Mouse (Mus musculus) hematopoietic stem cell, adult 5-6 weeks (primary cell): ENCODE measurements around the gene Pmvk. TPM values are rescaled to one million over a fixed set of nuclear protein-coding genes. Genes with fewer than 3 reads are reported as not detected.

Experiments
- ATAC-seq, 2 experiments: fragments of 125-278 bp in 1 of 2; replicated peaks in 1 of 2; 2 replicates each; pipeline ENCODE4 v1.8.0; 2016 to 2017; ENCODE audit warnings: inconsistent platforms in 2 of 2, mild to moderate bottlenecking in 2 of 2, moderate number of reproducible peaks in 2 of 2, low read depth in 1 of 2, moderate TSS enrichment in 1 of 2; ENCODE audit not compliant: low FRiP score in 2 of 2, poor library complexity in 2 of 2, severe bottlenecking in 2 of 2, insufficient read depth in 1 of 2, low TSS enrichment in 1 of 2
- total RNA-seq: library from RNA; stranded (forward); fragments of 172-1452, 232-1000 nt; gene quantifications from 2 replicates; pipeline ENCODE4 v1.2.3, GENCODE M21; 2017

Gene Pmvk
- total RNA-seq, 1 experiment from 2014 or later: 21.4 TPM

- ATAC-seq: no peak
Observed at GRCm38 (mm10) chr3:89496366-89496765, 42.0 kb downstream of the Pmvk start.

DNA sequence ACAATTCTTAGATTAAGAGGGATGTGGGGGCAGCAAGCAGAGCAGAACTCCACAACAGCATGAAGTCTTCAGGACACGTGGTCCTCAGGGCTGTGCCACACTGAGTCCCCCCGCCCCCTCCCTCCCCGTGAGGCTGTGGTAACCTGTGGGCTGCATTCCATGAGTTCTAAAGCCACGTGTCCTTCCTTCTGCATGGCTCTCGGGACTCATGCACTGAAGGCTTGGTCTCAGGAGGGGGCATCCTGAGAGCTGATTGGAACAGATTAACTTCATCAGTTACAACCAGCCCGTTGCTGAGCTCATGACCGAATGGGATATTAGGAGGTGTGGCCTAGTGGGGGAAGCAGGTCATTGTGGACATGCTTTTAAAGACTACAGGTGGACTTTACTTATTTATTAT, 45.4 kb downstream of the Pmvk start:
- ATAC-seq: no peak

GRCm38 (mm10) chr3:89501486-89501885, 47.1 kb downstream of the Pmvk start:
- ATAC-seq: no peak; a peak in 1 of 4 replicates

DNA sequence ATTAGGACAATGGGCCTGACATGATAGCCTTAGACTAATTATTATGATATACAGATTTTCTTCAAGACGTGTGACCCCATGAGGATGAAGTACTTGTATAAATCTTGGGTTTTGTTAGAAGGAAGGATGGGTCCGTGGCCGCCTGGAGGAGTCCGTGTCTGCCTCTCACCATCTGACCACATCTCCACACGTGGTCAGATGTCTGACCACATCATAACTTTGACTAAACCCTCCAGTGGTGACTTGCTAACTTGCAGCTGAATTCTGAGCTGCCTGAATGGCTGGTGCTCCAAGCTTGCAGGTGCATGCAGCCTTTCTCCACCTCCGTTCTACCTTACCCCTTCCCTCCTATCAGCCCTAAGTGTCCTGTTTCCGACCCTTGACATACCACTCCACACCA, 48.2 kb downstream of the Pmvk start:
- no peak for ATAC-seq

GRCm38 (mm10) chr3:89508041-89508440, 53.7 kb downstream of the Pmvk start:
- no peak for ATAC-seq

- ATAC-seq: peak; percentile 53 to 56; a peak in 1 of 4 replicates
Observed at GRCm38 (mm10) chr3:89510979-89511378, 56.6 kb downstream of the Pmvk start.

- ATAC-seq: no peak
Observed at GRCm38 (mm10) chr3:89511400-89511799, 57.1 kb downstream of the Pmvk start.

DNA sequence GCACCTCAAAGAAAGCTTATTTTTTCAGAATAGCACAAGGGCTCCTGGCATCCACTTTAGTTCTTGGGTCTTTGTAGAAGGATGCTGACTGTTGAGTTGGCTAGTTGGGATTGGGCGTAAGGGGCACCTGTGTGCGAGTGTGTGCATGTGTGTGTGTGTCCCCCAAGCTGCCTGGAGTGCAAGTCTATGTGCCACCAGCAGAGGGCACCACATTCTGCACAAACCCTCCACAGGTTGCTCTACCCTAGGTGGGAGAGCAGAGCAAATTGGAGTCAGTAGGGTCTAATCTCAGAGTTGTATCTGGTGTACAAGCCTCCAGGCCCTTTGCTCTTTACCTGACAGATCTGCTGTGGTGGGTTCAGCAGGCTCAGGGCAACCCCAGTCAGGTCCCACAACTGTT, 57.9 kb downstream of the Pmvk start:
- ATAC-seq: no peak

- ATAC-seq: no peak
Observed at GRCm38 (mm10) chr3:89515444-89515843, 61.1 kb downstream of the Pmvk start.

DNA sequence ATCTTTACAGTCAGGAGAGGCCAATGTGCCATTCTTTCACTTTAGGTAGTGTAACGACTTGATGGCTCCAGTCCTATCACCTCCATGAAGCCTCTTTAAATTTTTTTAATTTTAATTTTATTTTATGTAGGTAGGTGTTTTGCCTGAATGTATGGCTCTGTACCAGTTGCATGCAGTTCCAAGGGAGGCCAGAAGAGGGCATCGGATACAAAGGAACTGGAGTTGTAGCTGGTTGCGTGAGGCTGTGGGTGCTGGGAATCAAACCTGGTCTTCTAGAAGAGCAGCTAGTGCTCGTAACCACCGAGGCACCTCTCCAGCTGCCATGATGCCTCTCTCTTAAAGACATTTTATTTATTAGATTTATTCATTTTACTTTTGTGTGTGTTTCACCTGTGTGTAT, 62.0 kb downstream of the Pmvk start:
- ATAC-seq: no peak

Other genes starting within 250 kb of the Pmvk start
- 0.38 TPM in 1 of 2 replicates, not detected in the other for gene Thbs3, start 239.4 kb upstream of the Pmvk start, total RNA-seq
- gene Mtx1, start 227.5 kb upstream of the Pmvk start, total RNA-seq: 52.1 and 81.3 TPM in 2 replicates
- gene Muc1, start 225.5 kb upstream of the Pmvk start, total RNA-seq: 0.44 and 1.7 TPM in 2 replicates
- gene Krtcap2, start 208.6 kb upstream of the Pmvk start, total RNA-seq: 108 and 186 TPM in 2 replicates
- gene Trim46, start 208.2 kb upstream of the Pmvk start, total RNA-seq: 3.4 and 3.8 TPM in 2 replicates
- gene Dpm3, start 195.2 kb upstream of the Pmvk start, total RNA-seq: 65.6 and 96.1 TPM in 2 replicates
- 96.6 and 133 TPM in 2 replicates for gene Slc50a1, start 184.0 kb upstream of the Pmvk start, total RNA-seq
- gene Efna1, start 173.4 kb upstream of the Pmvk start, total RNA-seq: 0.75 TPM in 1 of 2 replicates, not detected in the other
- not detected in 2 replicates for gene Efna3, start 131.6 kb upstream of the Pmvk start, total RNA-seq
- gene Efna4, start 116.5 kb upstream of the Pmvk start, total RNA-seq: 0.99 and 3.4 TPM in 2 replicates
- 28.9 and 30.9 TPM in 2 replicates for gene Adam15, start 104.5 kb upstream of the Pmvk start, total RNA-seq
- gene Dcst2, start 92.6 kb upstream of the Pmvk start, total RNA-seq: not detected in 2 replicates
- not detected in 2 replicates for gene Dcst1, start 89.3 kb upstream of the Pmvk start, total RNA-seq
- 8.6 and 9.9 TPM in 2 replicates for gene Zbtb7b, start 59.8 kb upstream of the Pmvk start, total RNA-seq
- gene Lenep, start 51.7 kb upstream of the Pmvk start, total RNA-seq: 0.15 and 1.9 TPM in 2 replicates
- gene Flad1, start 42.7 kb upstream of the Pmvk start, total RNA-seq: 12.9 and 18.2 TPM in 2 replicates
- 106 and 133 TPM in 2 replicates for gene Cks1b, start 36.2 kb upstream of the Pmvk start, total RNA-seq
- 50.8 and 51.2 TPM in 2 replicates for gene Shc1, start 36.1 kb upstream of the Pmvk start, total RNA-seq
- 11.8 and 14.3 TPM in 2 replicates for gene Pygo2, start 24.3 kb upstream of the Pmvk start, total RNA-seq
- 26.7 and 28.4 TPM in 2 replicates for gene Pbxip1, start 17.8 kb upstream of the Pmvk start, total RNA-seq
- gene Kcnn3, start 65.6 kb downstream of the Pmvk start, total RNA-seq: not detected in 2 replicates